Mouse (Mus musculus) spleen, adult 12 weeks (tissue): ENCODE results near the gene 4930404N11Rik.

Experiments
- DNase-seq: peaks from one replicate; pipeline ENCODE4 v3.0.0; 2022; ENCODE audit warnings: low spot score

The 4930404N11Rik gene

DNA sequence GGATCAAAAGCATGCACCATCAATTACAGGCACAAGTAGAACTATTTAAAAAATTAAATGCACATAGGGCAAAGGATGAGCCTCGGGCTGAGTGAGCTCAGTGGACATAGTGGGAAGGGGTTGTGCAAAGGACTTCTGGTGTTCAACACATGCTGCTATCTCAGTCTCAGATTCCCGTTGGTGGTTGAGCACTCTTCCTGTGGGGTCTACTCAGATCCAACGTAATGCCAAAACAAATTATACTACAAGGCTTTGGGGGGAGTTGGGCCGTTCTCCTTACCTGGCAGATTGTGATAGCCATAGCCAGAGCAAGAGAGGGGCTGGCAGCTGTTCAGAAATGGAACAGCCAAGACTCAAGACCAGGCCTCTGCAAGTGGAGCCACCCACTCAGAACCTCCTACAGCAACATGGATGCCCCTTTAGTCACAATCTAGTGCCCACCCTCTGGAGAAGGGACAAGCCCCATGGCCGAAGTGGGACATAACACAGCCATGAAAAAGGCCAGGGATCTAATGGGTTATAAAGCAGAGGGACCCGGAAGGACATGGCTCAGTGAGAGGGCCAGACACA is 14.3 kb upstream of the 4930404N11Rik start:
- DNase-seq: no peak

- DNase-seq: no peak
These were observed 13.6 kb upstream of the 4930404N11Rik start for GRCm38 (mm10) chr10:81379183-81379553.

DNA sequence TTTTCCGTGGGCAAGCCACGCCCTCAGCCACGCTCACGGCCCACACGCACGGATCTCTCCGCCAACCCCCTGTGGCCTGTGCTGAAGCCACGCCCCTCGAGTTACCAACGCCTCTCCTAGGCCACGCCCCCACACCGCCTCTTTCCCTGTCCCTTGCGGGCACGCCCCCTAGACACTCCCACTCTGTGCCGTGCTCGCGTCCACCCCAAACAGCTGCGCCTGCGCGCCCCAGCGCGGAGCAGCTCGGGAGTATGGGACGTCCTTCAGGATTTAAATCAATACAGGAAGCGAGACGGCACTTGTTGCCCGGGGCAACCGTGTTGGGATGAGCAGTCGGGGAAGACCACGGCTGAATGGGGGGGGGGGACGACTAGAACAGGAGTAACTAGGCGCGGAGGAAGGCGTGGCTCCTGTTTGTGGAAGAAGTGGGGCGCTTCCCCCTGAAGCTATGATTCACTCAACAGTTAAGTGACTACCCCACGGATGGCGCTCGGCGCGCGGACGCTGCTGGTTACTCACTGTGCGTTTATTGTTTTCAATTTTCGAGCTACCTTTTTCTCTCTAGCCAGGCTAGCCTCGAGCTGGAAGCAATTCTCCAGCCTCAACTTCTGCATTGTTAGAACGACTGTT is 13.1 kb upstream of the 4930404N11Rik start:
- peak; percentile 100 for DNase-seq

- no peak for DNase-seq
These were observed 12.4 kb upstream of the 4930404N11Rik start, which contains the start of gene Fzr1 for GRCm38 (mm10) chr10:81377793-81378552. Gene Fzr1 (minus strand): TSS chr10:81378516.

- no peak for DNase-seq
These were observed 11.7 kb upstream of the 4930404N11Rik start for GRCm38 (mm10) chr10:81377362-81377664.

DNA sequence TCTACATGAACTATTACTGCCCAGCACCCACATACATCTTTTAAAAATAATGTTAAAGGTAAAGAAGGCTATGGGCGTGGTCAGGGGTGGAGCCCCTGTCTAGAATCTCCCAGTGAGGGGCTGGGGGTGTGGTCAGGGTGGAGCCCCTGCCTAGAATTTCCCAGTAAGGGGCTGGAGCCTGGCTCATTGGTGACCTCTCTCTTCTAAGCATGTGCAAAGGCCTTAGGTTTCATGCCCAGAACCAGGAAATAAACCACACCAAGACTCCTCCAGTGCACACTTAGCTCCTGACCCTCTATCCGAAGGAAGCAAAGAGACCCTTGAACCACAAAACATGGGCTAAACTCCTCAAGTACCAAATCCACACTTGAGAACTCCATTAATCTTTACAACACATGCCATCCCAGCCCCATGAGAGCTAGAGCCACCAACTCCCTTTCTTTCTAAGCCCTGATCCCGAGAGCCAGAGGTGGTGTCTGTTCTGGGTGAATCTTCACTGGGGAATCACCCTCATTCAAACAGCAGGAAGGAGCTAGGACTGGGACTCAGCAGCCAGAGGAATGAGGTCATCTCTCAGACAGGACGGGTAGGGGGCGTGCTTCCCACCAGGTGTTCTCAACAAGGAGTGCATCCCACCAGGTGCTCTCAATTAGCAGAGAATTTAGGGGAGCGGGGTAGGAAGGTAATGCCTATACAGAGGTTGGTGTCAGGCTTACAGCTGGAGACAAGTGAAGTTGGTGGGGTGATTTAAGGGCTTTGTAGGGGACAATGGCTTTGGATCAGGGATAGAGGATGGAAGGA is 11.1 kb upstream of the 4930404N11Rik start:
- DNase-seq: no peak

- no peak for DNase-seq
These were observed 9.7 kb upstream of the 4930404N11Rik start for GRCm38 (mm10) chr10:81375322-81375721.

- no peak for DNase-seq
These were observed 1.5 kb upstream of the 4930404N11Rik start for GRCm38 (mm10) chr10:81367207-81367495.

DNA sequence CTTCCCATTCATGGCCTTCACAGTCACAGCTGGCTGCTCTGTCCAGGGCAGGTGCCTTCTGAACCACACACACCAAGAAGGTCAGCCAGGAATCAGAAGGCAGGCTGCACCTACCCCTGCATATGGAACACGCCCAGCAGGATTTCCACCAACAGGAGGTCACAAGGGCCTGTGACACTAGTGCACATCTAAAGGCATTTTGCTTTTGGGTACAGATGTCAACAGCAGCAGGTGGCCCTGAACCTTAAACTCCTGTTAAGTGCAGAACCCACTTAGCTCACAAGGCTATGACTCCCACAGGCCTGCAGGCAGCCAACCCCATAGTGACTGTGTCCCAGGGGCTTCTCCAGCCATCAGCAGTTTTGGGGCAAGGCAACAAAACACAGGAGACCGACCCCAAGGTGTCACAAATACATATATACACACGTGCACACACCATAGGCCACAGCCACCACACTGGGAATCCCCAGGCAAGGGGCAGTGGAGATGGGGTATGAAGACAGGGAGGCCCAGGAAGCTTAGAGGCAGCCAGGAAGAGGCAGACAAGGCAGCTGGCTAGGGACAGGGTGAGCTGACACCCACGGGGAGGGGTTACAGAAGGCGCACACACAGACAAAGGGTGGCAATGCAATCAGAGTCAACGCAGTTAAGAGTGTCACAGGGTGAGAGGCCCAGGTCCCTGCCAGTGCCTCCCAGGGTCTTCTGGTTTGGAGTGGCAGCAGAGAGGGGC is 1.0 kb upstream of the 4930404N11Rik start:
- no peak for DNase-seq

DNA sequence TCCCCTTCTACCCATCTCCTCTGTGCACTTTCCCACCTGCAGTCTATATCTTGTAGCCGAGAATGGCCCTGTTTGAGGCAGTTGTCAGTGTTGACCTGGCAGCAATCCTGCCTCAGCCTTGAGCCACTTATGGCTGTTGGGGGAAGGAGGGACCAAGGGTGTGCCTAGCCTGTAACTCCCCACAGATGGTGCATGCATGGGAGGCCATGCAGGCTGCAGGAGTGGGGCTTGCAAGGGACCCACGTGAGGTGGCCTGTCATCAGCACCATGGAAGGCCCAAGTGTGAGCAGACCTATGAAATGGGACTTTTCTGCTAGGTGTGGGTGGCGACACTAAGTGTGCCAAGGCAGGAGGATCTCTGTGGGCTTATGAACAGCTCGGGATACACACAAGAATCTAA is 543 bp downstream of the 4930404N11Rik start:
- no peak for DNase-seq

DNA sequence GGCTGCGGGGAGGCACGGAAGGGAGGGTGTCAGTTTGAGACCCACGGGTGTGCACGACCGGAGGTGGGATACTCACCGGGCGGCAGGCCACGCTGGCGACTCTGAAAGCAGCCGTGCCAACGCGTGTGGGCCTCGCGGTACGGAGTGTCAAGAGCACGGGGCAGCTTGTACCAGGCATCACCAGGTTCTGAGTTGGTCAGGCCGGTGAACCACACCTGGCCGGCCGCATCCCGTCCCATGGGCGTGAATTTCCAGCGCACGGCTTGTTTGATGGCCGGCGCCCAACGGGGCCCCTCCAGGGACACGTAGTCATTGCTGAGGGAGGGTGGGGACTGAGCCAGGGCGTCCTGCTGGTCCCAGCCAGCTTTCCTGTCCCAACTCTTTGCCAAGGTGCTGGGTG is 950 bp downstream of the 4930404N11Rik start:
- no peak for DNase-seq

DNA sequence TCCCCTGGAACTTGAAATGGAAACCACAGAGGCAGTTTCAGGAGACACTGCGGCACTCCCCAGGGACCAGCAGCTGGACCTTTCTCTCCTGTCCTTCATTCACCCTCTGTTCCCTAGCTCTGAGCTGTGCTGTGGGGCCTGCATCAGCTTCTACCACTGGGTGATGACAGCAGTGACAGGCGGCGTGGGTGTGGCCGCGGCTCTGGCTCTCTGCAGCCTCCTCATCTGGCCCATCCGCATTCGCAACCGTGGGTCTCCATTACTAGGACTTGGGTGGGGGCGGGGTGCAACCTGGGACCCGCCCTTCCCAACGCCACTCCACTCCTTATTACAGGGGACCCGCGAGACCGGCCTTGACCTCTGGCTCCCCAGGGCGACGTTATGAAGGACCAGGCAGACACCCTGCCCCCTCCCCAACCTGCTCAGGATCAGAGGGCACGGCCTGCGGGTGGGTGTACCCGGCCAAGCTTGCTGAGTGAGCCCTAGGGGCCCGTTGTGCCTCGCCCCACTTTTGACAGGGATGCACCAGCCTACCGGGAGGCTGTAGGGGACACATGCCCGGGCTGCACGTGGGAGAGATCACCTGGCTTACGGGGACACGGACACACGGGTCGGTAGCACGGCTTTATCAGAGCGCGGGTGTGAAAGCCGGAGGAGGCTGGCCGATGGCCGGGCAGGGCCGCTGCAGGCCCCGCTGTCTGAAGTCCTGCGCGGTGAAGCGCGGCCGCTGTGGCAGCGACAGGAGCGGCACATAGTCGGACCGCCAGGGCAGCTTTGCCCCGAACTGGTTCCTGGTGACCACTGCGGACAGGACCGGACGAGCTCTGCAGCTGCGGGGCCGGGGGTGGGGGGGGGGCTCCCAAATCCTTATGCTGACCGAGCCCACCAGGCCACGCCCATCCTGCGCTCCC is 1.9 kb downstream of the 4930404N11Rik start:
- DNase-seq: no peak

DNA sequence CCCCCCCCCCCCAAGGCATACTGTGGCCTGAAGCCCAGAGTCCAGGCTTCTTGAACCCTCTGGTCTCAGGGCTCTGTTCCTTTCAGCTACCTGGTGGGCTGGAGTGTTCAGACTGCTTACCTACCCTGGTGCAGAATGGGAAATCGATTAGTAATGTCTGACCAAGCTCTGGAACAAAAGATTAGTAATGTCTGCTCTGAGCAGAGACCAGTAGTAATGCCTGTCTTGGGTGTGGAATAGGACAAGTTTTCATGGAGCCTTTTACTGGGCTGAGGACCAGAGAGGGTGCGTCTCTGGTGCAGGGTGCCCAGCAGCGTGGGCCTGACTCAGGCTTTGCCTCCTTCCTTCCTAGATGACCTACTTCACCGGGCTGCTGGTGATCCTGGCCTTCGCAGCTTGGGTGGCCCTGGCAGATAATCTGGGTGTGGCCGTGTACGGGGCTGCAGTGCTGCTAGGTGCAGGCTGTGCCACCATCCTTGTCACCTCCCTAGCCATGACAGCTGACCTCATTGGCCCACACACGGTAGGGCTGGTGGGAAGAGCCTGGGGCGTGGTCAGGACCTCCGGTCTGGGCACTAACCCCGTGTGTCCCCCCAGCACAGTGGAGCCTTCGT is 3.2 kb downstream of the 4930404N11Rik start:
- DNase-seq: peak; percentile 70

GRCm38 (mm10) chr10:81360721-81361120 is 4.9 kb downstream of the 4930404N11Rik start:
- no peak for DNase-seq

DNA sequence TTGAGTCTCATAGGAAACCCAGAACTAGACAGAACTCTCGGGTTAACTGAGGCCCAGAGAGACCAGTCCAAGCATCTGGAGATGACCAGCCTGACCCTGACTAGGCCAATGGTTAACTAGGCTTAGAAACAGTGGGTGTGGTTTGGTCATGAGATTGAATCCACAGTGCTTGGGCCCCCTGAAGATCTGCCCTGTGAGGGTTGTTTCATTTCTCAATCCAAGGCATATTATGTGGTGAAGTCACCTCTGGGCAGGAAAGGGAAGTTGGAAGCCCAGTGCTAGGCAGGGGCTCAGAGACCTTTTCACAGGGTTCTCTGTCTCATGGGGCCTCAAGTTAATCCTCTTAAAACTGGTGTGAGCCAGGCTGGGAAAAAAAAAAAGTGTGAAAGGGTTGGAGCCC is 6.8 kb downstream of the 4930404N11Rik start:
- no peak for DNase-seq

- DNase-seq: no peak
These were observed 7.4 kb downstream of the 4930404N11Rik start for GRCm38 (mm10) chr10:81358209-81358608.

- DNase-seq: peak; percentile 87
These were observed 8.4 kb downstream of the 4930404N11Rik start, which contains the start of gene Mfsd12 for GRCm38 (mm10) chr10:81356991-81357844. Gene Mfsd12 (plus strand): TSS chr10:81357491.

DNA sequence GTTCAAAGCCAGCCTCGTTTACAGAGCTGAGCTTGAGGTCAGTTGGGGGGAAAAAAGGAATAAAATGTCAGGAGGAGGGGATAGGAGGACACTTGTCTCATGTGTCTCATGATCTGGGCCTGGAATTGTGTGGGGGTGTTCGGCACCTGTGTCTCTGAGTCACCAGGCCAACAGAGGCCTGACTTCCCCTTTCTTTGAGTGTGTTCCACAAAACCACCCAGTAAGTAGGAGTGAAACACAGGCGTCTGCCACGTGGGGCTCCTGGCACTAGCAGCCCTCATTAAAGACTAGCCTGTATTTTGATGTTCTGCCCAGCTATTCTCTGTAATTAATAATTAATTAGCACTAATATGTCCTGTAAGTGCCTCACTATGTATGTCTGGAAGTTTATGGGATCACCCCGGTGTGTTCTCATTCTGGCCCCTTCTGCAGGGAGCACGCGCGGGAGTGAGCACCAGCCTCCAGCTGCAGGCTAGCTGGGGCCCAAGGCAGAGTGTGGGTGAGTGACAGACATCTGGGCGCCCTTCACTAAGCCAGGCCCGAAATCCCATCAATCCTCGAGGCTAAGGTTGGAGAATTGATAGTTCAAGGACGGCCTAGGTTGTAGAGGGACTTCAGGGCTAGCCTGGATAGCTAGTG is 9.1 kb downstream of the 4930404N11Rik start:
- no peak for DNase-seq

GRCm38 (mm10) chr10:81355533-81355932 is 10.1 kb downstream of the 4930404N11Rik start:
- DNase-seq: no peak
